Mouse (Mus musculus) liver, adult 2 months (tissue): ENCODE measurements around the gene Barx2.

ENCODE experiments used
- CTCF ChIP-seq: fragments of 200-500 bp; IDR thresholded peaks from 2 replicates; pipeline ENCODE4 v1.5.1; 2011; ENCODE audit warnings: low read depth, low read length, control low read depth
- POLR2A ChIP-seq: fragments of 200-500 bp; IDR thresholded peaks from 2 replicates; pipeline ENCODE4 v1.6.1; 2011; ENCODE audit warnings: low read length, control low read depth; ENCODE audit not compliant: insufficient read depth; ENCODE audit errors: extremely low read depth

- TF ChIP-seq CTCF: no peak
- no peak for TF ChIP-seq POLR2A
Observed at GRCm38 (mm10) chr9:31874236-31874635, 39.0 kb downstream of the Barx2 start.
